Mouse (Mus musculus) bone marrow macrophage, adult 2 months (primary cell): Measurements from ENCODE around the gene Tmeff1.

ENCODE experiments used
- CTCF ChIP-seq: IDR thresholded peaks from 2 replicates; pipeline ENCODE4 v1.5.1; 2012; ENCODE audit warnings: low read depth, mild to moderate bottlenecking, low read length, moderate library complexity
- POLR2A ChIP-seq: IDR thresholded peaks from 2 replicates; pipeline ENCODE4 v1.6.1; 2012; ENCODE audit warnings: mild to moderate bottlenecking, low read depth, low read length, borderline replicate concordance

DNA sequence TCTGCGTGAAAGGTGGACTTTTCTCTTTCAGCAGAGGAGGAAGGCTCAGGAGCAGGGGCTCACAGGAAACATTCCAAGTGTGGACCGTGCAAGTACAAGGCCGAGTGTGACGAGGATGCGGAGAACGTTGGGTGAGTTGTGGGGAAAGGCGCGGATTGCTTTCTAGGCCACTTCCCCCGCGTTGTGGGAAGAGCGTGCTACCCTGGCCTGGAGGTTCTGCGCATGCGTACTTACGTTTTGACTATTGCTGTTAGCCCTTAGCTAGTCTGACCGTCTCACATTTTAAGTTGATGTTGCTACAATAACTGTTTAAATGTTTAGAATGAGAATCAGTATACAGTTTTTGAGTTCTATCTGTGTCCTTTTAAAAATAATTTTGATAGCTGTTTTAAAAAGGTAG is 32.2 kb downstream of the Tmeff1 start:
- TF ChIP-seq CTCF (no peak), POLR2A (no peak)
